Mouse (Mus musculus): ENCODE results near the gene Wdr74.

Gene Wdr74

GRCm38 (mm10) chr19:8741243-8741869 lies 5.7 kb downstream of the Wdr74 start, which contains the start of gene Stx5a:
Gene Stx5a, plus strand, starts transcription at chr19:8741413.
- in situ Hi-C loops (cut with MseI, MboI), result no loop called here

- in situ Hi-C loops (cut with MseI, MboI), result no loop called here
Measured at GRCm38 (mm10) chr19:8742176-8742575, 6.5 kb downstream of the Wdr74 start.

GRCm38 (mm10) chr19:8745382-8745781 lies 9.8 kb downstream of the Wdr74 start:
- in situ Hi-C loops (cut with MseI, MboI), result no loop called here

- in situ Hi-C loops (cut with MseI, MboI), result no loop called here
Measured at GRCm38 (mm10) chr19:8747368-8747767, 11.7 kb downstream of the Wdr74 start.

- in situ Hi-C loops (cut with MseI, MboI), result no loop called here
Measured at GRCm38 (mm10) chr19:8755652-8756051, 20.0 kb downstream of the Wdr74 start.

- in situ Hi-C loops (cut with MseI, MboI), result no loop called here
Measured at GRCm38 (mm10) chr19:8756635-8757387, 21.2 kb downstream of the Wdr74 start, which contains the start of gene Nxf1. Gene Nxf1, plus strand, starts transcription at chr19:8757073.

- in situ Hi-C loops (cut with MseI, MboI), result no loop called here
Measured at GRCm38 (mm10) chr19:8757471-8757998, 21.9 kb downstream of the Wdr74 start.

- in situ Hi-C loops (cut with MseI, MboI), result no loop called here
Measured at GRCm38 (mm10) chr19:8758899-8759298, 23.3 kb downstream of the Wdr74 start.

- in situ Hi-C loops (cut with MseI, MboI), result no loop called here
Measured at GRCm38 (mm10) chr19:8760757-8761156, 25.1 kb downstream of the Wdr74 start.

- in situ Hi-C loops (cut with MseI, MboI), result no loop called here
Measured at GRCm38 (mm10) chr19:8763276-8763675, 27.6 kb downstream of the Wdr74 start.

- in situ Hi-C loops (cut with MseI, MboI), result no loop called here
Measured at GRCm38 (mm10) chr19:8765562-8765961, 29.9 kb downstream of the Wdr74 start.

- in situ Hi-C loops (cut with MseI, MboI), result no loop called here
Measured at GRCm38 (mm10) chr19:8770567-8771270, 35.1 kb downstream of the Wdr74 start, which contains the start of gene Tmem223. Gene Tmem223, plus strand, starts transcription at chr19:8770996.

GRCm38 (mm10) chr19:8772996-8773395 lies 37.4 kb downstream of the Wdr74 start:
- in situ Hi-C loops (cut with MseI, MboI), result no loop called here

GRCm38 (mm10) chr19:8773409-8773808 lies 37.8 kb downstream of the Wdr74 start:
- in situ Hi-C loops (cut with MseI, MboI), result no loop called here

- in situ Hi-C loops (cut with MseI, MboI), result no loop called here
Measured at GRCm38 (mm10) chr19:8774086-8774835, 38.6 kb downstream of the Wdr74 start, which contains the start of gene Tmem179b. Gene Tmem179b, minus strand, starts transcription at chr19:8774467.

GRCm38 (mm10) chr19:8774951-8775421 lies 39.4 kb downstream of the Wdr74 start:
- in situ Hi-C loops (cut with MseI, MboI), result no loop called here

- in situ Hi-C loops (cut with MseI, MboI), result no loop called here
Measured at GRCm38 (mm10) chr19:8786008-8786781, 50.6 kb downstream of the Wdr74 start, which contains the start of gene Taf6l. Gene Taf6l, minus strand, starts transcription at chr19:8786417.

GRCm38 (mm10) chr19:8788521-8788920 lies 52.9 kb downstream of the Wdr74 start:
- in situ Hi-C loops (cut with MseI, MboI), result no loop called here

GRCm38 (mm10) chr19:8789171-8789570 lies 53.5 kb downstream of the Wdr74 start:
- in situ Hi-C loops (cut with MseI, MboI), result no loop called here

GRCm38 (mm10) chr19:8790171-8790570 lies 54.5 kb downstream of the Wdr74 start:
- in situ Hi-C loops (cut with MseI, MboI), result no loop called here

All from mouse trophoblast stem cell (cell line).